Mouse (Mus musculus) myocyte (in vitro differentiated cells): ENCODE results near the gene Ptar1.

Source experiments
- CEBPB ChIP-seq: IDR thresholded peaks from 2 replicates; pipeline ENCODE4 v1.6.1; 2011; ENCODE audit warnings: mild to moderate bottlenecking, moderate library complexity; ENCODE audit not compliant: poor library complexity, insufficient read depth, severe bottlenecking
- E2F4 ChIP-seq: IDR thresholded peaks from one replicate; pipeline ENCODE4 v1.6.1; 2011; ENCODE audit warnings: mild to moderate bottlenecking, control low read depth, moderate library complexity; ENCODE audit not compliant: insufficient read depth
- MAX ChIP-seq: IDR thresholded peaks from one replicate; pipeline ENCODE4 v1.6.1; 2011; ENCODE audit warnings: low read depth, mild to moderate bottlenecking, control low read depth
- POLR2A ChIP-seq: IDR thresholded peaks from one replicate; pipeline ENCODE4 v1.6.1; 2011; ENCODE audit warnings: low read depth, mild to moderate bottlenecking, control low read depth, moderate library complexity; ENCODE audit not compliant: insufficient read length
- POLR2AphosphoS2 ChIP-seq: IDR thresholded peaks from one replicate; pipeline ENCODE4 v1.6.1; 2011; ENCODE audit warnings: low read depth, control low read depth; ENCODE audit not compliant: insufficient read length
- SRF ChIP-seq: IDR thresholded peaks from one replicate; pipeline ENCODE4 v1.6.1; 2011; ENCODE audit warnings: low read depth; ENCODE audit not compliant: control insufficient read depth, insufficient read length
- TCF12 ChIP-seq: IDR thresholded peaks from one replicate; pipeline ENCODE4 v1.6.1; 2011; ENCODE audit warnings: mild to moderate bottlenecking, control low read depth; ENCODE audit not compliant: poor library complexity, insufficient read depth, severe bottlenecking
- USF1 ChIP-seq: IDR thresholded peaks from one replicate; pipeline ENCODE4 v1.6.1; 2011; ENCODE audit warnings: low read depth, mild to moderate bottlenecking, control low read depth, moderate library complexity

- TF ChIP-seq POLR2AphosphoS2 (no peak), SRF (no peak), POLR2A (no peak), TCF12 (no peak), MAX (no peak), USF1 (no peak), E2F4 (no peak), CEBPB (no peak)
Observed at GRCm38 (mm10) chr19:23768864-23769263, 81.6 kb downstream of the Ptar1 start.
